Mouse (Mus musculus) erythroblast, embryonic 14.5 days (primary cell): ENCODE results near the gene Homer3.

Source experiments
- GATA1 ChIP-seq: IDR thresholded peaks from 2 replicates; pipeline ENCODE4 v1.6.1; 2012; ENCODE audit warnings: low read length, inconsistent platforms, mixed read lengths
- TAL1 ChIP-seq: IDR thresholded peaks from 3 replicates; pipeline ENCODE4 v1.6.1; 2012; ENCODE audit warnings: low read length, inconsistent platforms, mixed read lengths

- TF ChIP-seq GATA1 (no peak), TAL1 (no peak)
Measured at GRCm38 (mm10) chr8:70286737-70287136, 4.1 kb downstream of the Homer3 start.
